Mouse (Mus musculus) midbrain, embryonic 12.5 days (tissue): ENCODE measurements around the gene Nim1k. TPM values are rescaled to one million over a fixed set of nuclear protein-coding genes. Genes with fewer than 3 reads are reported as not detected.
"Not testable (repeated sequence)": the region's sequence is repeated elsewhere in the genome, so short reads cannot be mapped to it uniquely, and the experiment has no call there.

ENCODE experiments used
- ATAC-seq: fragments of 200-750 bp; cut with Nextera tagmentation; 2 replicates; pipeline ENCODE4 v1.8.0; 2017; ENCODE audit warnings: low read depth, moderate TSS enrichment, moderate library complexity; ENCODE audit not compliant: low FRiP score
- H3K27ac ChIP-seq: fragments of 300-500 bp; sonication (generic); replicated peaks from 2 replicates; pipeline ENCODE4 v1.5.1; 2016; ENCODE audit warnings: mild to moderate bottlenecking
- H3K27me3 ChIP-seq: fragments of 300-500 bp; sonication (generic); 2 replicates; pipeline ENCODE4 v1.6.1; 2016; ENCODE audit warnings: mild to moderate bottlenecking
- H3K36me3 ChIP-seq: fragments of 300-500 bp; sonication (generic); 2 replicates; pipeline ENCODE4 v1.6.1; 2016
- H3K4me1 ChIP-seq: fragments of 300-500 bp; sonication (generic); 2 replicates; pipeline ENCODE4 v1.6.1; 2016
- H3K4me2 ChIP-seq: fragments of 300-500 bp; sonication (generic); replicated peaks from 2 replicates; pipeline ENCODE4 v1.6.1; 2016; ENCODE audit warnings: mild to moderate bottlenecking, moderate library complexity
- H3K4me3 ChIP-seq: fragments of 300-500 bp; sonication (generic); 2 replicates; pipeline ENCODE4 v1.5.1; 2016; ENCODE audit warnings: mild to moderate bottlenecking
- H3K9ac ChIP-seq: fragments of 300-500 bp; sonication (generic); replicated peaks from 2 replicates; pipeline ENCODE4 v1.6.1; 2016; ENCODE audit warnings: mild to moderate bottlenecking, moderate library complexity
- H3K9me3 ChIP-seq: fragments of 300-500 bp; sonication (generic); 2 replicates; pipeline ENCODE4 v1.6.1; 2016; ENCODE audit warnings: mild to moderate bottlenecking
- WGBS: fragments of 180-500 bp; shearing (Covaris S2); methylation state at CpG from one replicate; pipeline ENCODE4 v1.1.7; 2016; 5-methylcytosine and 5-hydroxymethylcytosine counted together
- polyA plus RNA-seq: library from polyadenylated mRNA; unstranded; fragments of >200 nt; fragmentation: Nextera tagmentation; extraction: Ambion mirVana; gene quantifications from 2 replicates; pipeline ENCODE4 v1.2.1, GENCODE M21; 2016

Nim1k gene
- polyA plus RNA-seq, 1 experiment from 2014 or later = 1.7 TPM

DNA sequence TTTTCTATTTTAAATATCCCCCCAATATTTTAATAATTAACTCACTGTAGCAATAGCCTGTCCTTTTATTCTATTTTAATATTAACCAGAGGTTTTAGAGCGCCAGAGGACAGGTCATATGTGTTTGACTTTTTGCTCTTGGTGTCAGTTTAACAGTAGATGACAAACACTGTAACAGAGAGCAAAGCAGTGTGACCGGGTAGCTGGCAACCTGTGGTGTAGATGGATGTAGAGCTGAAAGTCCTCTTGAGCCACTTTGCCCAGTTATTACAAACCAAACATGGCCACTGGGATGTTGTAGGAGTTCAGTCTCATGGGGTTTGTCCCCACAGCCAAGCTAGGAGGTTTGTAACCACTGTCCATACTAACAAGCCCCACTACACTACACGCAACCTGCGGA lies 57.2 kb downstream of the Nim1k start:
- Histone ChIP-seq H3K4me3 (no peak overlapping the region), H3K4me1 (peaks cover 29% of the 10 kb centered on the region), H3K4me2 (no peak overlapping the region), H3K9ac (no peak overlapping the region), H3K9me3 (no peaks in the 10 kb centered on the region), H3K36me3 (peaks cover 48% of the 10 kb centered on the region), H3K27ac (no peak overlapping the region), H3K27me3 (no peaks in the 10 kb centered on the region)
- no peak for ATAC-seq
- 92% methylated on average over 4 of the region's 4 CpGs for WGBS

DNA sequence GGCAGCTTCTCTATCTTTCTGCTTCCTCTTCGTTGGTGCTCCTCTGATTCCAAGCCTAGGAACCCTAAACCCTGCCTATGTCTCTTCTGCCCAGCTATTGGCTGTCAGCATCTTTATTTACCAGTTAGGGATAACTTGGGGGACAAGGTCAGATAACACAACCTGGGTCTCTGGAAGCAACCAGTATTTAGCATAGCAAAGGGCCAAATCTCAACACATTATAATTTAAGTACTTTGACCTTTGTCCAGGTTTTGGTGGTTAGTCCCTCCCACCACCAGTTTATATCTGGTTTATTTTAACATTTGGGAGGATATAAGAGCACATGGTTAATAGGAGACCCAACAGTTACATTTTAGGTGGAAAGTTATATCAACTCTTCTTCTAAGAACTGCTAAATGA lies 59.2 kb downstream of the Nim1k start:
- no peaks in the 10 kb centered on the region for H3K27me3 ChIP-seq
- no peak for ATAC-seq
- H3K4me3 ChIP-seq = no peak overlapping the region
- H3K36me3 ChIP-seq = peaks cover 31% of the 10 kb centered on the region
- peaks cover 42% of the 10 kb centered on the region for H3K4me1 ChIP-seq
- no peak overlapping the region for H3K27ac ChIP-seq
- no peak overlapping the region for H3K4me2 ChIP-seq
- H3K9me3 ChIP-seq = no peaks in the 10 kb centered on the region
- no peak overlapping the region for H3K9ac ChIP-seq
- WGBS = 74% methylated on average over 1 of the region's 1 CpGs

DNA sequence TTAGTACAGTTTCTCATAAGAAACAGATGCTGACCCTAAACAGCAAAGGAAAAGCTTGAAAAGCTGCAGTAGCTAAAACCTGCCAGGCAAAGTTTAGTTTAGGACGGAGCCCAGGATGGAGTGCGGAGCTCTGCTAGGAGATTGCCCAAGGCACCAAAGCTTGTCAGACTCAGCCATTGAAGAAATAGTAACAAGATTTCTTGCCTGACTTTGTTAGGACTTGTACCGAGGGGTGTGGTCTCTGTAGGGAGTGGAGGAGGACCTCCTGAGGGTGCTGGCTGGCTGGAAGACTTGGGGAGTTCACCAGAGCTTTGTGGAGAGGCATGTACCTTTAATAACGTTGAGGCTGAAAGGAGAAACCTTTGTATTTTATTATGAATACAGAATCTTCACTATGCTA lies 60.0 kb downstream of the Nim1k start:
- no peaks in the 10 kb centered on the region for H3K9me3 ChIP-seq
- peaks cover 23% of the 10 kb centered on the region for H3K36me3 ChIP-seq
- no peak overlapping the region for H3K9ac ChIP-seq
- no peak overlapping the region for H3K27ac ChIP-seq
- peak overlapping the region; percentile 31 for H3K4me2 ChIP-seq
- H3K4me1 ChIP-seq = peaks cover 46% of the 10 kb centered on the region
- no peak for ATAC-seq
- 77% methylated on average over 4 of the region's 4 CpGs for WGBS
- H3K4me3 ChIP-seq = peak overlapping the region; percentile 7; the same call in 1 of the 2 replicates
- H3K27me3 ChIP-seq = no peaks in the 10 kb centered on the region

DNA sequence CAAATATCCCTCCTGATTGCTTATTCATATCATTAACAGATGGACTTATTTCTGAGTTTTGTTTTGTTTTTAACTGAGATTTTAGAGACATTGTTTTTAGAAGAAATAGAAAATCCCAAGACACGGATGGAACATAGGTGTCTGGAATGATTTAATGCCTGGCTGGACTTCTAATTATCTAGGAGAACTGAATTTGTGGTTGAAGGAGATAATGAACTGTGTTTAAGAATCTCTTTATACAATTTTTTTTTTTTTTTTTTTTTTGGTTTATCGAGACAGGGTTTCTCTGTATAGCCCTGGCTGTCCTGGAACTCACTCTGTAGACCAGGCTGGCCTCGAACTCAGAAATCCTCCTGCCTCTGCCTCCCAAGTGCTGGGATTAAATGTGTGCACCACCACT lies 63.7 kb downstream of the Nim1k start:
- not testable (repeated sequence) for ATAC-seq, H3K27ac ChIP-seq, H3K9me3 ChIP-seq, H3K27me3 ChIP-seq
- Histone ChIP-seq H3K9ac (peak overlapping the region; percentile 98), H3K4me3 (peak overlapping the region; percentile 84), H3K4me2 (peak overlapping the region; percentile 80), H3K4me1 (peaks cover 50% of the 10 kb centered on the region), H3K36me3 (peaks cover 10% of the 10 kb centered on the region; the same call in 1 of the 2 replicates)
- WGBS = 75% methylated on average over 3 of the region's 3 CpGs

DNA sequence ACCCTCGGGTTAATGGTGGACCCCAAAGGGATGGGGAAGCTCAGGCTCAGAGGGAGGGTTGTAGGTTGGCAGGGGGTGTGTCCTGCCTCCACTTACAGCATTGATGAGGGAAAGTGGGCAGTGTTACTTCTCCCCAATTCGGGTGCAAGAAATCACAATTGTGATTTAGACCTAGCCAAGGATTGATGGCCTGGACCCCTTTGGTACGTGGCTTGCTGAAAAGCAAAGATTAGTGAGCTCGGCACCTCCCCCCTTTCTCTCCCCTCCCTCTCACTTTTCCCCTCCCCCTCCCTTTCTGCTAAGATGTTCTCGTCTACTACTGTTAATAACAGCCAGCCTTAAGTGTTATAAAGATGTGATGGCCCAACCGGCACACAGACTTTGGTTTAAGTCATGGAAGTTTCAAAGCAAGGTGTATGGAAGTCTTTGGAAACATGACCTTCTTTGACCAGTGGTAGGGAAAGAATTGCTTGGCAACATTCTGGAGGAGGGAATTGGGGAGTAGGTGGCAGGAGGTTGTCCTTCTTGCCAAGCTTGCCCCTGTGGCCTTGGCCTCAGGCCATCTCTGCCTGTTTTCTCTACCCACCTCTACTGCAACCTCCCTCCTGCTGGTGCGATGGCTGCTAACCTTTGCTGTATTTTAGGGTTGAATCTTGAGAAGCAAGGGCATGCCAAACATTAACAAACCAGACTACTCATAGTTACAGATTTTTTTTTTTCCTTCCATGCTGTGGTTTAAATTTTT lies 64.6 kb downstream of the Nim1k start:
- no peak; the same call in 1 of the 2 replicates for ATAC-seq
- H3K4me1 ChIP-seq = peaks cover 45% of the 10 kb centered on the region
- peak overlapping the region; percentile 99 for H3K27ac ChIP-seq
- H3K4me3 ChIP-seq = peak overlapping the region; percentile 84
- peak overlapping the region; percentile 80 for H3K4me2 ChIP-seq
- 2% methylated on average over 7 of the region's 7 CpGs for WGBS
- no peaks in the 10 kb centered on the region for H3K9me3 ChIP-seq
- peaks cover 8% of the 10 kb centered on the region; the same call in 1 of the 2 replicates for H3K36me3 ChIP-seq
- H3K9ac ChIP-seq = peak overlapping the region; percentile 98
- no peaks in the 10 kb centered on the region for H3K27me3 ChIP-seq

DNA sequence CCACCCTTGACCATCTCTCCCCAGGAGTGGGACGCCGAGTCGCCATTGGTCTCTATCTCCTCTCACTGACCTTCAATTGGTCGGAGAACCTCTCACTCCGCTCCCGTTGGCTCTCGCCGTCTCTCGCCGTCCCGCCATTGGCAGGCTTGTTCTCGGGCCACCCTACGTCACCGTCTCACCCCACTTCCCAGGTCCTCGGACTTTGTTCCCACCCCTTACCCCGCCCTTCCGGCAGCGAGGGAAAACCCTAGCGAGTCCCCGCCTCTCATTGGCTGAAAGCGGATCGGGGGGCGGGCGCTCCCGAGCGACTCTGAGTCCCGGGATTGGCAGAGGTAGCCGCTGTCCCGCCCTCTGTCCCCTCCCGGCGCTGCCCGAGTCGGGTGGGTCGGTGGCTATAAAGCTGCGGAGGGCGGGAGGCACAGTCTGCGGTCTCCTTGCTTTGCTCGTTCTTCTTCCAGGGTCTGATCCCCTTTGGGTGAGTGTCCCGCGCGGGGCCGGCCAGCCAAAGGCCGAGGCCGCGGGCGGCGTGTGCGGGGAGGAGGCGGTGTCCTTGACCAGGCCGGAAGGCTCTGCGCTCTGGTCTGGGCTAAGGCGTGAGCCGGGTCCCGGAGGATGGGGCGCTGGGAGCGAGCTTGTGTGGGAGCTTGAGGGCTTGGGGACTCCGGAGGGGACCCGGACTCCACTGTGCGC lies 65.5 kb downstream of the Nim1k start, which contains the start of gene Hmgcs1:
Gene Hmgcs1 (plus strand): TSS at position 341 of the 690 bp plus-strand sequence.
- H3K9me3 ChIP-seq = no peaks in the 10 kb centered on the region
- peak within 1 kb of the TSS; percentile 98 for H3K9ac ChIP-seq
- WGBS = under 1% methylated on average over 50 of the region's 59 CpGs
- H3K27me3 ChIP-seq = no peaks in the 10 kb centered on the region
- H3K27ac ChIP-seq = peak within 1 kb of the TSS; percentile 99
- H3K4me1 ChIP-seq = peaks cover 40% of the 10 kb centered on the region
- peak; percentile 99 for ATAC-seq
- H3K4me3 ChIP-seq = peak within 1 kb of the TSS; percentile 84
- H3K4me2 ChIP-seq = peak within 1 kb of the TSS; percentile 80
- peaks cover 8% of the 10 kb centered on the region; the same call in 1 of the 2 replicates for H3K36me3 ChIP-seq

DNA sequence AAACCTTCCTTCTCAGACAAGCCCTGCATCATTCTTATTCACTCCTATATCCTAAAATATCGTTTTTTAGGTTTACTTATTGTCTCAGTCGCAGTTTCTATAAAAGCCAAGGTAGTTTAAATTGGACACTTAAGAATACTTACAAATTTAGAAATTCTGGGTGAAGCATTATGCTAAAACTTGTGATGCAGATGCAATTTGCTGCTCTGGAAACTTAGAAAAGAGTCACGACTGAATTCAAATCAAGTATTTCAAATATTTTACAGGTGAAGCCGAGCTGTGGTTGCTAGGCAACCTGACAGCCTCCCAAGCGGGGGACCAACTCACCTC lies 66.0 kb downstream of the Nim1k start:
- Histone ChIP-seq H3K27me3 (no peaks in the 10 kb centered on the region), H3K4me3 (peak overlapping the region; percentile 84), H3K4me1 (peaks cover 36% of the 10 kb centered on the region), H3K4me2 (peak overlapping the region; percentile 48), H3K27ac (peak overlapping the region; percentile 85; the same call in 1 of the 2 replicates), H3K36me3 (0 out of 2 replicates have a peak, but pooled peaks cover 4% of the 10 kb centered on the region), H3K9ac (no peak overlapping the region), H3K9me3 (no peaks in the 10 kb centered on the region)
- 10% methylated on average over 5 of the region's 5 CpGs for WGBS
- ATAC-seq = no peak

DNA sequence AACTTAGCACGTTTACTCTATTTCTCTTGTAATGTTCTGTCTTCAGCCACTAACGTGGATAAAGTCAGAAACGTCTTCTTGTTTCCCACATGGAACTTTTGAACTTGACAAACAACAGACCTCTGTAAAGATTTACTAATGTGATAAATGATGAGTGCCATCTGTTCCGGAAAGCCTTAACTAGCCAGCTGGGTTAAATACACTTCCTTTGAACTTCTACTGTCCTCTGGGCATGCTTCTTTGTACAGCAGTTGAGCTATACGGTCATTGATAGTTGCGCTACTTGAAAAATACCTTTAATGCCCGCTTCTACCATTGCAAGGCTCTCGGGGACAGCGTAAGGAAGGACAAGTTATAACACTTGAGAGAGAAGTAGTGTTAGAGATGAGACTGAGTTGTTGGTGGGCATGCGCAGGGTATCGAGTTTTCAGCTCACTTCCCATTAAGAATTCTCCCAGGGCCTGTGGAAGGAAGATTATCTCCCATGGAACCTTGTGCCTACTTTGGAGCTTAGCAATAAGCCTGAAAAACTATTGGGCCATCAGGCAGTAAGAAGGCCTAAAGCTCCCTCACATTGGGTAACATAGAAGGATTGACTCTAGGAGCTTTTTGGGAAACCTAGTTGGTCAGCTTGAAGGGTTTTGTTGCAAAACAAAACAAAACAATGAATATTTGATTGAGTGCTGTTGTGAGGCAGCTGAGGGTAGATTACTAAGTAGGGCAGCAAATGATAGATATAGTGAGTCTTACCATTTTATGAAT lies 71.1 kb downstream of the Nim1k start:
- Histone ChIP-seq H3K27ac (no peak overlapping the region), H3K9me3 (no peaks in the 10 kb centered on the region), H3K36me3 (no peaks in the 10 kb centered on the region), H3K4me2 (no peak overlapping the region), H3K9ac (no peak overlapping the region), H3K4me1 (peaks cover 9% of the 10 kb centered on the region; the same call in 1 of the 2 replicates), H3K4me3 (no peak overlapping the region), H3K27me3 (no peaks in the 10 kb centered on the region)
- ATAC-seq = no peak
- 92% methylated on average over 11 of the region's 11 CpGs for WGBS

DNA sequence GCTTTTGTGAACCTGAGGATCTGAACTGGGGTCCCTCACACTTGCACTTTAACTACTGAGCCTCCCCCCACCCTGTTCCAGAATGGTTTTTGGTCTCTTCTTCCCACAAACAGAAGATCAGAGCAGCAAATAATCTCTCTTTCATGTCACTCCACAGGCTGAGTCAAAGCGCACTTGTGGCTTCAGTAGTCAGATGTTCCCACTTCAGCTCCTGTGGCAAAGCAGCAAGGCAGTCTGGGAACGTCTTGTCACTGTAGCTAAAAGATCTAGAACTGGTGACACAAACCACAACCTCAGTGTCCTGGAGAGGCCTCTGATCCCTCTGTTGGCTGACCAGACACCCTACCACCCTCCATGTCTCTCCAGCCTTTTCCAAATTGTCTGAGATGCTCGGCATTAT lies 74.5 kb downstream of the Nim1k start:
- no peaks in the 10 kb centered on the region for H3K27me3 ChIP-seq
- no peak overlapping the region for H3K27ac ChIP-seq
- no peaks in the 10 kb centered on the region for H3K9me3 ChIP-seq
- 0 out of 2 replicates have a peak, but pooled peaks cover 2% of the 10 kb centered on the region for H3K4me1 ChIP-seq
- H3K4me3 ChIP-seq = no peak overlapping the region
- H3K36me3 ChIP-seq = no peaks in the 10 kb centered on the region
- no peak overlapping the region for H3K9ac ChIP-seq
- ATAC-seq = no peak
- no peak overlapping the region for H3K4me2 ChIP-seq
- 78% methylated on average over 3 of the region's 3 CpGs for WGBS

DNA sequence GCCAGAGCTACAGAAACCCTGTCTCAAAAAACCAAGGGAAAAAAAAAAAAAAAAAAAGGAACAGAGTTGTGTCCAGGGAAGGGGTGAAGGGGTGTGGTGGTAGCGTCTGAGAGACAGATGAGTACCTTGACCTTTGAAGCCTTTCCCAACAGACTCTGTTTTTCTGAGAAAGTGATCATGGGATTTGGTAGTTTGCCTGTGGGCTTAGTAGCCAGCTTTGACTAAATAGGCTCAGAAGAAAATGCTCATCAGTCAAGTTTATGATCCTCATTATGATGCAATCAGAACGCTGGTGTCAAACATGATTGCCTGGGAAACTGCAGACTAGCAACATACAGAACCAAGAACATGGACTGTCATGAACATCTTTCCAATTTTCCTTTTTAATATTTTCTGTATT lies 76.0 kb downstream of the Nim1k start:
- Histone ChIP-seq H3K9ac (no peak overlapping the region), H3K27me3 (no peaks in the 10 kb centered on the region), H3K4me2 (no peak overlapping the region), H3K4me3 (no peak overlapping the region), H3K4me1 (0 out of 2 replicates have a peak, but pooled peaks cover 2% of the 10 kb centered on the region), H3K36me3 (no peaks in the 10 kb centered on the region), H3K27ac (no peak overlapping the region), H3K9me3 (no peaks in the 10 kb centered on the region)
- no peak for ATAC-seq
- WGBS = 75% methylated on average over 2 of the region's 2 CpGs

DNA sequence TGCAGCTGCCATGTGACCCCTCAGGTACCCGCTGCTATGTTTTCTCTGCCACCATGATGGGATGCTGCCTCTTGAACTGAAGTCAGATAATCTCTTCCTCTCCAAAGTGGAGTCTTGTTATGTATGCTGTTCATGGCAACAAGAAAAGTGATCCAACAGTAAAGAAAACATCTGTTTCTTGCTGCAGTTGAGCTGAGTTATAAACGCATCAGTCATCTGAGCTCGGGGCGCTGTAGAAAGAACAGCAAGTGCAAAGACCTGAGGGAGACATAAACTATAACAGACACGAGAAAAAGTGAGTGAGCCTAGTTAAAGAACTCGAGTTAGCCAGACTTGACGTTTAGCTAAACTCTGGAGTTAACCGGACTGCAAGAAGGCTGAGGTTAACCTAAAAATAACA lies 76.9 kb downstream of the Nim1k start:
- Histone ChIP-seq H3K36me3 (no peaks in the 10 kb centered on the region), H3K27ac (no peak overlapping the region), H3K4me1 (no peaks in the 10 kb centered on the region), H3K4me3 (no peak overlapping the region), H3K4me2 (no peak overlapping the region), H3K9ac (no peak overlapping the region), H3K9me3 (no peaks in the 10 kb centered on the region), H3K27me3 (no peaks in the 10 kb centered on the region)
- no peak for ATAC-seq
- 86% methylated on average over 8 of the region's 8 CpGs for WGBS

DNA sequence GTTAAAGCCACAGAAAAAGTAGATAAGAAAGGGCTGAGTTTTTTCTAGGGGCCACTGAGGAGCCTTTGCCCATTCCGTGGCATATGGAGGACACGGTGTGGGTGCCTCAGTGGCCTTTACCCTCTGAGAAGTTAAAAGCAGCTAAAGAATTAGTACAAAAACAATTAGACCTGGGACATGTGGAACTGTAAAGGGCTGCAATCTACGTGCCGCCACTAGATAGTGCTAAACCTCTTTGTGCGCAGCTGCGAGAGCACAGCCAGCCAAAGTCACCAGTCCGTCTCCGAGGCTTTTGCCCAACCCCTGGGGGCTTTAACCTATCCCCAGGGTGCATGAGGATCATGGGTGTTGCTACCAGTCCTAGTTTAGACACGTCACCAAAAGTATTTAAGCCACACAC lies 94.3 kb downstream of the Nim1k start:
- H3K27ac ChIP-seq, H3K9me3 ChIP-seq, H3K27me3 ChIP-seq, H3K4me1 ChIP-seq, ATAC-seq, H3K9ac ChIP-seq, H3K4me2 ChIP-seq, H3K36me3 ChIP-seq, H3K4me3 ChIP-seq: not testable (repeated sequence)
- 57% methylated on average over 4 of the region's 9 CpGs for WGBS
